Mouse (Mus musculus): ENCODE measurements around the gene Frmd5.

The Frmd5 gene

DNA sequence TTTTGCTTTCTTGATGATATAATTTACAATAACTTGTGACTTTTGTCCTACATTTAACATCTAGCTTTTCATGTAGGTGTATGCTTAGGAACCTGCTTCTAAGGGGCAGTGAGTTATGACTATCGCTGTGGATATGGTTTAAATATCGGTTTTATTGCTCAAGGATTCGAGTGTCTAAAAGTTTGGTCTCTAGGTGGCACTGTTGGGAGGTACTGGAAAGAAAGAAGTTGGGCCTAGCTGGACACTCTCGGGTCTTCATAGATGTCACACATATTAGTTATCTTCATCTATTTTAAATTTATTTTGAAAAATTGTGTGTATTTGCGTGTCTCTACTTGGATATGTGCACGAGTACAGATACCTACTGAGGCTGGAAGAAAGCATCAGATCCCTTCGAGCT is 127.2 kb downstream of the Frmd5 start:
- DNase-seq = no peak

DNA sequence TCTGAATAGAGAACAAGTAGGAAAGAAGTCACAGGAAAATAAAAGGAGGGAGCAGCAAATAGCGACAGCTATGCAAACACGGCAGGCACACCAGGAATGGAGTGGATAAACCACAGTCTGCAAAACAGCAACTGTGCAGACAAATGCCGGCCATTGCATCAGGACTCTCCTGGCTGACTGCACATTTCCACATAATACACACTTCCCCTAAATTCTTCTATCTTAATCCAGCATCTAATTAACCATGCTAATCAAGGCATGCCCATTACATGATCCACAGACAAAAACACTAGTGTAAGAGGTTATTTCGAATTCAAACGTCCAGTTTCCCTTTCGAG is 129.3 kb downstream of the Frmd5 start:
- DNase-seq = no peak

DNA sequence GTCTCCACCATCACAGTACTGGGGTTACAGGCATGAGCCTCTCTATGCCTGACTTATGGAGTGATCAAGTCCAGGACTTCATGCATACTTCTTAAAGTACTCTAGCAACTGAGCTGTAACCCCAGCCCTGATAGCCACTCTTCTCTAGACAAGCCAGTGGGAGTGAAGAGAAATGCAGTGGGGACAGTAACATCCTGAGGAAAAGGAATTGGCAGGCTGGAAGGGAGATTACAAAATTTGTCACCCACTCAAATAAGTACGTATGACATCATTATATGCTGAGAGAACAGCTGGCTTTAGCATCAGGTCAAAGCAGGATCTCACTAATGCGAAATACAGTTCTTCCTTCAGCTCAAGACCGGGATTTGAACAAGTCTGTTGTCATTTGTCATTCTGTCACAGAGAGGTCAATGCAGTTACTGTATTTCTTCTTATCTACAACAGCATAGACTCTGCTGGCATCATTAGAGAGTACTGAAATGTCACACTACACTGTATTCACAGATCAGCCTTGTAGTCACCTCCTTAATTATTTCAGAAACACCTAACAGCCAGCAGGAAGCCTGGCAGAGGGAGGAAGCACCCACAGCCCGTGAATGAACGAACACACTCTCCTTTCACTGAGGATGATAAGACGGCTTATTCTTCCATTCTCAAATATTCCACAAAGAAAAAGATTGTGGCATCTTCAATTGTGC is 129.8 kb downstream of the Frmd5 start:
- DNase-seq = no peak

DNA sequence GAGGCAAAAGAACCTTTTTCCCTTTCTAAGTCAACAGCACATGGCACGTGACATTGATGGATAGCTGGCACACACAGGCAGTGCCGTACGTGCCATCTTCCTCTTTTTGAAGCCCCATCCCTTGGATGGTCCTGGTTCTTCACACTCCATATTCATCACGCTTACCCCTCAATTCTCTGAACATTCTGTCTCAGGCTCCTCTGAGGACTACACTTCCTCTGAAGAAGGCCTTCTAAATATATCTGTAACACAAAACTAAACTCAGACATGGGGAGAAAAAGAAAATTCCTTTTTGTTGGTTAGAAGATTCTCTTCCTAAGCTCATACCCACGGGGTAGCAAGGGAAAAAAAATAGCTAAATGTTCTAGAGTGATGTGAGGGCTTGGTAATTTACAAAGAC is 131.0 kb downstream of the Frmd5 start:
- no peak for DNase-seq

DNA sequence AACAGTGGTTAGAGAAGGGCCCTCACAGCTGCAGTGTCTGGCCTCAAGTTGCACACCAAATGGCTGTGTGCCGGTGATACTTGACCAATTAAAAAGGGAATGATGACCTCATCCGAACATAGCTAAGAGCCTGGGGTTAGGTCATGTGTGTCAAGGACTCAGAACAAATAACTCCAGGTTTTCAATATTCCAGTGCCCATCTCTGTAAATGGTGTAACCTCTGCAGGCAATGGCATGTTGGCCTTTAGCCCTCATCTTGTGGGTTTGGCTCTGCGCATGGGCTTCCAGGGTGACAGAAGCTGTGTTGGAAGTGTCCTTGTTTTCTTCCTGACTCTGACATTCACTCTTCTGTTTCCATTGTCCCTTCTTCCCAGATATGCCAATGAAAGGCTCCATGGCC is 131.8 kb downstream of the Frmd5 start:
- no peak for DNase-seq

DNA sequence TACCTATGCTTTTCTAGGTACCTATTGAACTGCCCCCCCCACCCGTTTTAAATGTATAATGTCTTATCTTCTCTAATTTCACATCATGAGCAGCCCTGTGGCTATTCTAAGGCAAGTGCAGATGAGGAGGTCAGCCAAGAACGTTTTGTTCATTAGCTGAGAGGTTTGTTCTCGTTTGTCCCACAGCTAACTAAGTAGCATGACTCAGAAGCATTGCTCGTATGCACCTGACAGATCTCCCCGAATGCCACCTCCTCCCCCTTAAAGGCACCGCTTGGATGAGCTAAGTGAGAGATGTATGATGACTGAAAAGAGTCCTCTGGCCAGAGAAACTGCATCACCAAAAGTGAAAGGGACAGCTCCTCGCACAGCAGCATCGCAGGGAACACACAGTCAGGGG is 132.7 kb downstream of the Frmd5 start:
- no peak for DNase-seq

DNA sequence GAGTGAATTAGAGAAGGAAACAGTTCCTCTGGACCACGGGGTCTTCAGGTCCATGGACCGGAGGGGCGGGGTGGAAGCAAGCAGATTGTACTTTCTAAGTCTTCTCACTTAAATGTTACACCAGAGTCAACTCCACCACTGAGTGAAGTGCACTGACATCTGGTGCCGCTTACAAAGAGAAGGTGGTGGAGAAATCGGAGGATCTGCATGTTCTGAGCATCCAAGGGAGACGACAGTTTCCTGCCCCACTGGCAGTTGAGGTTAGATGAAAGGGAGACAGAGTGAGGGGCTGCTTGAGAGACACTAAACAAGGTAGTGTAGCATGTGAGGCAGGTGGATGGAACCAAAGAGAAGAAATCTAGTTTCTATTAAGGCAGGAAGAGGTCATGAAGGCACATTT is 137.0 kb downstream of the Frmd5 start:
- DNase-seq = no peak

DNA sequence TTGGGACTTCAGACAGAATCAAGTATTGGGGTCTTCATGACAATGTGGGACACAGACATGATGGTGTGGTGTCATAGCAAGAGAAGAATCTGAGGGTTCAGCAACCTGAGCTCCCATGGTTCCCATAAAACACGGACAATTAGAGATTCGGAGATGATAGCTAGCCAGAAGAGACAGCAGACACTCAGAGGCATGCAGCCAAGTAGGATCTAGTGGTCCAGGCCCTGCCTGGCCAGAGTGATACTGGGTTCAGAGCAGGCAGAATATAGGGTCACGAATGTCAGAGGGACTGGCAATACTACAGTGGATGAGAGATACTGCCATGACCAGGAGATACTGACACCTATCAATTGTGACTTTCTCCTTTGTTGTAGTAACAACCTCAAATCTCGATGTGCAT is 138.6 kb downstream of the Frmd5 start:
- no peak for DNase-seq

DNA sequence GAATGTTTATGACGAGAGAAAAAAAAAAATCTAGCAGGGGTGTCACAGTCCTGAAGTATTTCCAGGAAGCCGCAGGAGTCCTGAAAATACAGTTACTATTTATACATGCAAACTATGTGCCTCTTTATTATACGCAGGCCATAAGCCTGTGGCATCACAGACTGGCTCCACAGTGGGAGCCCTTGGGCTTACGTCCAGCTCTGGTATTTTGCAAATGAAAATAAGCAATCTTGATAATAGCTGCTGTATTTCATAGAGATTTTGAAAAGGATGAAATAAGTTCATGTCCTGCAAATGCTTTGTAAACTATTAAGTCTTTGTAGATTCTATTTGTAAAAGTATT is 145.8 kb downstream of the Frmd5 start:
- peak; percentile 70 for DNase-seq

DNA sequence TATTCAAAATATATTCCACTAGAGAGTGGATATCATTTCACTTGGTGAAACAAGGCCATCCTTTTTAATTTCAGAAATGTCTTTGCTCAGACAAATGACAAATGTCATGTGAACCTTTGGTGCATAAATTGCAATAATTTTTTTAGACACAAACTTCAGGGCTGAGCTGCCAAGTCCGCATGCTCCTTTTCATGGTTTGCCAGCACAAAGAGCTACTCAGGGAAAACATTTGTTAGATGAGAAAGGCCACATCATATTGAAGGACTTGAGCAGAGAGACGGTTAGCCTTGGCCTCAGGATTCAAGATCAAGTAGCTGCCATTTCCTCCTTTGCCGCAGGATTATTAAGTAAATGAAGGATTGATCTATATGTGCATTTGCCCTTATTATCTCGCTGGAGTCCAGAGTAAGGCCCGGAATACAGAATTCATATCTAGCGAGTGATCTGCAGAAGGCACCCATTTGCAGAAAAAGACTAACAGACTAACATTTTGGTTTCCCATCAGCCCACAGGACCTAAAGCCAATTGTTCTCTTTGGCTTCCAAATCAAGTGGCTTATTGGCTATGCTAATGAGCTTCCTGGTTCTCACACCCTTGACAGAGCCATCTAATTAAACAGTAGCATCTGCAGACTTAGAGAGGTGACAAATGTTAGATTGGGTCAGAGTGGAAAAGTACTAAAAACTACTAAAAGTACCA is 146.3 kb downstream of the Frmd5 start:
- no peak for DNase-seq

DNA sequence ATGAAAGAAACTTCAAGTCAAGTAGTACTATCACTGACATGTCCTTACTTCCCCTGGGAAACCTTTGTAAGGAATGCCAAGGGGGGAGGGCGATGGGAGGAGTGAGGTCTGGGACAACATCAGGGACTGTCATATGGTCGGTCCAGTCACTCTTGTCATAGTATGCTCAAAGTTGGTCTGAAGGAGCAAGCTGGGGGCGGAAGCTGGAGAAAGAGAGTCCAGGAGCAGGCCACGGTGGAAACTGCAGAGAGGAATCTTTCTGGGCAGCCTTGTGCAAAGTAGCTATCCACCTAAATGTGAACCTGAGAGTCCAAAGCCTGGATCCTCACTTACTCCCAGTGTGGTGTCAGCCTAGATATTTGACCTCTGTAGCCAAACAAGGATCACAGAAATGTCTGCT is 147.5 kb downstream of the Frmd5 start:
- no peak for DNase-seq

DNA sequence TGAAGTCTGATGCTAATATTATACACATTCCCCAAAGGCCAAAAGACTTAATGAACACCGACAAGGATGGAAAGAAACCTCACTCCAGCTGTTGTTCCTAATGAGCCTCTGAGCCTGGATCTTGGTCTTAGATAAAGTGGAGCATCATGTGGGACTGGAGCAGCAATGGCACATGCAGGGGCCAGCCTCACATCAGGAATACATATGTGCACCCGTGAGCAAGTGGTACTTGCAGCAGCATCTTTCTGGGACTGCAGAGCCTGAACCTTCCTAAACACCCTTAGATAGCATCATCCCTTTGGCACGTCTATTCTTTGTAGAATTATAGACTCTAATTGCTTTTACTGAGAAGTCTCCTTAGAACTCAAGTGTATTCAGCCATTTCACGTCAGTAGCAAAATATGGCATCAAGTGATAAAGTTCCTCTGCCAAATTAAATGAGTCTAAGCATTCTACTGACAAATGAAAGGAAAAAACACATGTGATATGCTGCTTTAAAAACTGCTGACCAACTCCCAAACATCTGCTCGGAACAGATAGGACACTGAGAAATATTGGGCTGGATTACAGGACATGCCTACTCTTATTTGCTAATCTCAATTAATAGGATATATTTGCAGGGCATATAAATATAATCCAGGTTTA is 148.6 kb downstream of the Frmd5 start:
- no peak for DNase-seq

DNA sequence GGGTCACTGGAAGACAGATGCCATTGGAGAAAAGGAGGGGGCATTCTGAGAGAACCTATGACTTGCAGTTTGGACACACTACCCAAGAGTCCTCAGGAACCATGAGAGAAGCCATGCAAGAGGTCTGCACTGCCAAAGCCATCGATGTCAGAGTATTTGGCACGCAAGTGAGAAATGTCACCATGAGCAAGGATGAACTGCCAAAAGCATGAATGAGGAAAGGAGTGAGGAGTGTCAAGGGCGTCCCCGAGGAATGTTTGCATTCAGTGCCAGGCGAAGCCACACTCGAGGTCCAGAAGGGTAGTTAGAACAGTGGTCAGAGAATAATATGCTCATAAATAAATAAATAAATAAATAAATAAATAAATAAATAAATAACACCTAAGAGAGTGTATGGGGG is 150.9 kb downstream of the Frmd5 start:
- DNase-seq = no peak

DNA sequence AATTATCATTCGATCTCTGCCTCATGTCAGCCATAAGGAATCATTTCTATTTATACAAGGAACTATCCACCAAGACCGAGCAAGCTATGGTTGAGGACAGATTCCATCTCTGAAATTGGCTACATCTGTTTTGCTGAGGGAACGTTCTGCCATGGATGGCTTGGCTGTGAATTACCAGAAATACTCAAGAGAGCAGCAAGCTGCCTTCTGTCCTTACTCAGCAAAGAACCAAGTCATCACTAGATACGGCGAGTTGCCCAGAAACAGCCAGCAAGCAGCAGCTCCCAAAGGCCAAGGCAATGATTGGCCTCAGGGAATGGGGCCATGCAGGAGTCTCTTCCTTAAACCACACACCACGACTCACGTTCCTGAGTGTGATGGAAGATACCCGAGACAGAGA is 151.8 kb downstream of the Frmd5 start:
- no peak for DNase-seq

DNA sequence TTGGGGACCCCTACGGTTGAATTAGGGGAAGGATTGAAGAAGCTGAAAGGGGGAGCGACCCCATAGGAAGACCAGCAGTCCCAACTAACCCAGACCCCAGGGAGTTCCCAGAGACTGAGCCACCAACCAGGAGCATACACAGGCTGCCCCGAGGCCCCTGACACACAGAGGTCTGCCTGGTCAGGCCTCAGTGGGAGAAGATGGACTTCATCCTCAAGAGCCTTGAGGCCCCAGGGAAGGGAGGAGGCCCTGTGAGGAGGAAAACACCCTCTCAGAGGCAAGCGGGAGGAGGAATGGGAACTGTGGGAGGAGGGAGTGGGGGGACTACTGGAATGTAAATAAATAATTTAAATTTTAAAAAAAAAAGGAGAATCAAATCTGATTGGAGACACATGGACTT is 160.4 kb downstream of the Frmd5 start:
- DNase-seq = no peak

DNA sequence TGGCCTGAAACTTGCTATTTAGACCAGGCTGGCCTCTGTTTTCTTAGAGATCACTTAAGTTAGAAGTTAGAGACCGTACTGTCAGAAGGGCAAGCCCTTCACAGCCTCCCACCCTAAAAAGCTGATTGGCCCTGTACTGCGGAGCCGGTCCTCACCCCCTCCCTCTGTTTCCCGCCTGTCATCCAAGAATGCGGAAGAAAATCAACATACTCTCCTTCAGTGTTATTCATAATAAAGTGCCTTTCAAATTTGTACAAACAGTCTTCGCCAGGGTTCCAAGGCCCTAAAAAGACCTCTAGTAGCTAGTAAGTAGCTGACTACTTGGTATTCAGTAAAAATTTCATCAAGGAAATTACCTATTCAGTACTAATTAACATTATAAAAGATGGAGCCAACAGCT is 164.0 kb downstream of the Frmd5 start:
- DNase-seq = no peak

DNA sequence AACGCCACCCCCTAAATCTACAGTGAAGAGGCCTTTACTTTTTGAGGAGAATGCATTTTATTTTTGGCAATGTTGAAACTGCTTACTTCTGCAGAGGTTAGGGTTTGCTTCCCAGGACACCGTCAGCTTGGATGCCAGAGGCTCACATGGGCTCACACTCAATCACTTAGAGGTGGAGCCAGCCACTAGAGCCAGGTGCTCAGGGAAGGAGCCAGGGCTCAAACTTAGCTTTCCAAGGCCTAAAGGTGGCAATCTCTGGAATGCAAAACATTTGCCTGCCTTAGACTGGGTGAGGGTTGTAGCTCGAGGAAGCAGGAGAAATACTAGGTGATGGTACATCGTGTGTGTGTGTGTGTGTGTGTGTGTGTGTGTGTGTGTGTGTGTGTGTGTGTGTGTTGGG is 174.8 kb downstream of the Frmd5 start:
- no peak for DNase-seq

DNA sequence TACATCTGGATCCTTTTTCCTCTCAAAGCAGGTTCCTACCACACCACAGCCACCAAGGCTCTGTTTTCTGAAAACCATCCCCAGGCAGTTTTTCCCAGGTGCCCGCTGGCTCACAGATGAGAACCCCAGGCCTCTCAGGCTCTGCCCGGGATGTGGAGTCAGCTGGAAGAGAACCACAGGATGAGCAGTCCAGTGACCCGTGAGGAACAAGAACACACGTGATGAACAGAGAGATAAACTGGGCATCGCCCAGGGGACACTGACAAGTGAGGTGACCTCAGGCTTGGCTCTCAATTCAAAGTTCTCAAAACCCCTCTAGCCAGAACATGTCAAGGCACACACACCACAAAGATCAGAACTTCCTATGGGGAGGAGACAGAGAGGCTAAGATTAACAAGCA is 176.6 kb downstream of the Frmd5 start:
- no peak for DNase-seq

DNA sequence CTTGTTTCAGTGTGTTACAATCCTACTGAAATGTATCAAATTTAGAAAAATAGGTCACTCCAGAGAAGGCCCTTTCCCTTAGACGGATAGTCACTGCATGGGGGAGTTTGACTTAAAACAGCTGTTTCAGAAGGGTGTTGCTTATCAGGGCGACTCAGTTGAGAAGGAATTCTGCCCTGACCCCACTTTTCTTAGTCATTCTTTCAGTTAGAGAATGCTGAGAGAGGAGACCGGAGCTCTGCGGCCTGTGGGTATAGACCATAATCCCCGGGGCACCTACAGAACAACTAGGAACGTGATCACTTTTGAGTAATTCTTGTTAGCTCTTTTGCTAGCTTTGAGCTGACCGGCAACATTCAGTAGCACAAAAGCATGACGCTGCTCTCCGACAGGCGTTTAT is 178.6 kb downstream of the Frmd5 start:
- no peak for DNase-seq

DNA sequence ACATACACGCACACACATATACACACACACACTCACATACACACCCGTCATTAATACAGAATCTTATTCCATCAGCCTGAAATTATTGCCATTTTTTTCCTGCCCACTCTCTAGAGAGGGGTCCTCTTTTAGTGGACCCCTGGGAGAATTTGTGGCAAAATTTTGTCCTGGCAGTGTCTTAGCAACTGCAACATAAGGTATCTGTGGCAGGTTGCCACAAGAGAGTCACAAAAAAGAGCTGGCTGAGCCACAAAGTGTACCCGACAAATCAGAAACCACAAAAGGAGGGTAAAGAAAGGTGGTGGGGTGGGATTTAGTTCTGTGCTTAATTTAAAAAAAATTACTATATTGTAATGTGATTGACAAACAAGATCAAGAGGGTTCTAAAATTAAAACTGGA is 181.0 kb downstream of the Frmd5 start:
- no peak for DNase-seq

DNA sequence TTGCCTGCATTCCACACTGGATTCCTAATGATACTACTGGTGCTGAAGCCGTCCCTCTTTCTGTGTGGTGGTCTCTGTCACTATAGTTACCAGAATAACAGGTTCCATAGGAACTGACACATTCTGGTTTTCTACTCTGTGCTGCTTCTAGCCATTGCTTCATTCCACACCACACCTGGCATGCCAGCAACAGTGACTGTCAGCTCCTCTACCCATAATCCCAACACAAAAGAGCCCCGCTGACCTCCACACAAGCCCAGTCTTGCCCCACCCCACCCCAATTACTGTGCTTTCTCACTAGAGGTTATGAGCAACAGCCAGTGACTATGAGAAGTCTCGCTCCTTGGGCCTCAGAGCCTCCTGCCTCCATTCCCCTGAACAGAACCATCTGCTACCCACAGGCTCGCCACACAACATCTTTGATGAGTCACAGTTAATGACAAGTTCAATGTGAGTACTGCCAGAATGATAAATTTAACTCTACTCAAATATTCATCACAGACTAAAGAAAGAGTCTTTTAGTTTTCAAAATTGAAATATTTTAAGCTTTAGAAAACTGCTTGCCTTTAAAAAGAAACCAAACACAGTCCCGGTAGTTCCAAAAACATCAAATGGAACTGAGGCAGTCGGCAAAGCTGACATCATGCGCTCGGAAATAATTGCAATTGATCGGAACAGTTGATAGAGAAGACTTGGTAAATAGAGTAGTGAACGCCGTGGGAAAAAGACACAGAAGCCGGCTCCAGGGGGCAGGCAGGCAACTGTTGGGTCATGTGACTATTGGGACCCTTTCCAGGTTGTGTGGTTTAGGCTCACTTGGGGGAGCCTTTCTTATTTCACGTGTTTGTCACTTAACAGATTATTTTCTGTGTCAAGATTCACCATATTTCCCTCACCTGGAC is 185.4 kb downstream of the Frmd5 start:
- DNase-seq = peak; percentile 33

DNA sequence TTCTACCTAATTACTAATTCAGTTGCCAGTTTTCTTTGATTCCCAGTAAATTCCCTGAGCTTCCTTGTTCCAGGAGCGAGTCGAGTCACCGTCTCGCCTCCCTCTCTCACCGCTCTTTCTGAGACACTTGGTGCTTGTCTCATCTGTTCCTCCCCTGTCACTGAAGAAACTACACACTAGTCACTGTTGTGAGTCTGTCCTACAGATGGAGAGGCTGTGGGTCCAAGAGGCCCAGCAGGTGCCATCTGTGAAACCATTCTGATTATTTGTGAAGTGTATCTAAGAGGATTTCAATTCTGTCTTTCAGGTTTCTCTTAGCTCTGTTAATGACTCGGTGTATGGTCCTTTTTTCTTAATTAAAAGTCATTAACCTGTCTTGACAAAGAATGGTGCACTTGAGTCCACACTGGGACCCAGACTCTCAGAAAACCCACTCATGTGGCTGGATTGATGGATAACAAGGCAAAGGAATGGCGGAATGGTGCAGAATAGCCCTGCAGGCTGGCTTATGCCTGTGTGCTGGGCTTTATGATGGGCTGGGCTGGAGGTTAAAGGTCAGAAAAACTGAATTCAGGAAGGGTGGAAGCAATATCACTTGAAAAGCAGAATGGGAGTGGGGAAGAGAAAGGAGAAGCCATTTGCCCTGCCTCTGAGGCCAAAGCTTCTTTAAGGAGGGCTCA is 186.2 kb downstream of the Frmd5 start:
- DNase-seq = no peak

DNA sequence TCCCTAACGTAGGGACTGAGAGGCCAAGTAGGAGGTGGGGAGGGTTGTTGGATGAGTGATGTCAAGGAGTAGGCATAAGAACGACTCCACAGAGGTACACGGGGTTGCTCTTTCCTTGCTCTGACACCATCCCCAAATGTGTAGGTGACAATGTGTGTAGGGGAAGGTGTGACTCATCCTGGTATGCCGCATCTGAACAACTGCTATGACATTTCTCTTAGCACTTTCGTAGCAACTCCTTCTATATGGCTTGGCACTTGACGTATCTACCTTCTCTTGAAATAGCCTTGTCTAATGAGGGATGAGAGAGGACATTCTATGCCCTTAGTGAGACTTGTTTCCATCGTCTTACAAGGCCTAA is 191.7 kb downstream of the Frmd5 start:
- no peak for DNase-seq
